Mouse (Mus musculus): ENCODE results near the gene Adora3. TPM values are rescaled to one million over a fixed set of nuclear protein-coding genes. Genes with fewer than 3 reads are reported as not detected.

Gene Adora3
- polyA plus RNA-seq, 1 experiment from 2014 or later: 0.43 TPM

GRCm38 (mm10) chr3:105921959-105922358 lies 51.3 kb downstream of the Adora3 start:
- no peak overlapping the region for H3K9ac ChIP-seq (ENCODE audit: low read depth, low read length)
- 62% methylated on average over 2 of the region's 2 CpGs for WGBS
- H3K4me2 ChIP-seq (replicated peaks; ENCODE audit: low read depth): no peak overlapping the region
- no peak for ATAC-seq
- no peaks in the 10 kb centered on the region for H3K36me3 ChIP-seq (ENCODE audit: control insufficient read depth, insufficient read depth)
- TF ChIP-seq CTCF (IDR thresholded peaks at IDR 0.05; ENCODE audit: low read depth): no peak
- no peak overlapping the region for H3K4me3 ChIP-seq (ENCODE audit: low read depth, low read length)
- no peaks in the 10 kb centered on the region for H3K9me3 ChIP-seq (ENCODE audit: control insufficient read depth)
- no peak overlapping the region for H3K27ac ChIP-seq (ENCODE audit: low read depth, low read length)
- no peaks in the 10 kb centered on the region for H3K27me3 ChIP-seq (replicated peaks; ENCODE audit: control insufficient read depth, insufficient read depth, low read length)
- H3K4me1 ChIP-seq (replicated peaks; ENCODE audit: control insufficient read depth, insufficient read depth, low read length): no peaks in the 10 kb centered on the region

GRCm38 (mm10) chr3:105924616-105925015 lies 54.0 kb downstream of the Adora3 start:
- Histone ChIP-seq H3K4me3 (ENCODE audit: low read depth, low read length) (no peak overlapping the region), H3K36me3 (ENCODE audit: control insufficient read depth, insufficient read depth) (no peaks in the 10 kb centered on the region), H3K9ac (ENCODE audit: low read depth, low read length) (no peak overlapping the region), H3K4me1 (replicated peaks; ENCODE audit: control insufficient read depth, insufficient read depth, low read length) (no peaks in the 10 kb centered on the region), H3K9me3 (ENCODE audit: control insufficient read depth) (no peaks in the 10 kb centered on the region), H3K27ac (ENCODE audit: low read depth, low read length) (no peak overlapping the region), H3K27me3 (replicated peaks; ENCODE audit: control insufficient read depth, insufficient read depth, low read length) (no peaks in the 10 kb centered on the region), H3K4me2 (replicated peaks; ENCODE audit: low read depth) (no peak overlapping the region)
- TF ChIP-seq CTCF (IDR thresholded peaks at IDR 0.05; ENCODE audit: low read depth): no peak
- no peak for ATAC-seq
- WGBS: 81% methylated on average over 9 of the region's 9 CpGs

- WGBS: 82% methylated on average over 7 of the region's 7 CpGs
- no peaks in the 10 kb centered on the region for H3K4me1 ChIP-seq (replicated peaks; ENCODE audit: control insufficient read depth, insufficient read depth, low read length)
- no peak for ATAC-seq
- H3K4me3 ChIP-seq (ENCODE audit: low read depth, low read length): no peak overlapping the region
- H3K27me3 ChIP-seq (replicated peaks; ENCODE audit: control insufficient read depth, insufficient read depth, low read length): no peaks in the 10 kb centered on the region
- TF ChIP-seq CTCF (IDR thresholded peaks at IDR 0.05; ENCODE audit: low read depth): no peak
- H3K4me2 ChIP-seq (replicated peaks; ENCODE audit: low read depth): no peak overlapping the region
- H3K9me3 ChIP-seq (ENCODE audit: control insufficient read depth): no peaks in the 10 kb centered on the region
- no peak overlapping the region for H3K9ac ChIP-seq (ENCODE audit: low read depth, low read length)
- no peak overlapping the region for H3K27ac ChIP-seq (ENCODE audit: low read depth, low read length)
- H3K36me3 ChIP-seq (ENCODE audit: control insufficient read depth, insufficient read depth): no peaks in the 10 kb centered on the region
Observed at GRCm38 (mm10) chr3:105927561-105928194, 57.0 kb downstream of the Adora3 start.

GRCm38 (mm10) chr3:105928195-105928569 lies 57.5 kb downstream of the Adora3 start:
- no peaks in the 10 kb centered on the region for H3K9me3 ChIP-seq (ENCODE audit: control insufficient read depth)

GRCm38 (mm10) chr3:105928781-105929180 lies 58.1 kb downstream of the Adora3 start:
- no peaks in the 10 kb centered on the region for H3K36me3 ChIP-seq (ENCODE audit: control insufficient read depth, insufficient read depth)
- H3K27ac ChIP-seq (ENCODE audit: low read depth, low read length): no peak overlapping the region
- H3K9me3 ChIP-seq (ENCODE audit: control insufficient read depth): no peaks in the 10 kb centered on the region
- H3K9ac ChIP-seq (ENCODE audit: low read depth, low read length): no peak overlapping the region
- ATAC-seq: no peak
- WGBS: 79% methylated on average over 6 of the region's 6 CpGs
- no peak overlapping the region for H3K4me2 ChIP-seq (replicated peaks; ENCODE audit: low read depth)
- H3K27me3 ChIP-seq (replicated peaks; ENCODE audit: control insufficient read depth, insufficient read depth, low read length): no peaks in the 10 kb centered on the region
- TF ChIP-seq CTCF (IDR thresholded peaks at IDR 0.05; ENCODE audit: low read depth): no peak
- no peaks in the 10 kb centered on the region for H3K4me1 ChIP-seq (replicated peaks; ENCODE audit: control insufficient read depth, insufficient read depth, low read length)
- no peak overlapping the region for H3K4me3 ChIP-seq (ENCODE audit: low read depth, low read length)

More at GRCm38 (mm10) chr3:105928195-105928569, 57.5 kb downstream of the Adora3 start:
- TF ChIP-seq CTCF (IDR thresholded peaks at IDR 0.05; ENCODE audit: low read depth): no peak
- no peak for ATAC-seq
- Histone ChIP-seq H3K9ac (ENCODE audit: low read depth, low read length) (no peak overlapping the region), H3K4me3 (ENCODE audit: low read depth, low read length) (no peak overlapping the region), H3K4me1 (replicated peaks; ENCODE audit: control insufficient read depth, insufficient read depth, low read length) (no peaks in the 10 kb centered on the region), H3K36me3 (ENCODE audit: control insufficient read depth, insufficient read depth) (no peaks in the 10 kb centered on the region), H3K4me2 (replicated peaks; ENCODE audit: low read depth) (no peak overlapping the region), H3K27ac (ENCODE audit: low read depth, low read length) (no peak overlapping the region), H3K27me3 (replicated peaks; ENCODE audit: control insufficient read depth, insufficient read depth, low read length) (no peaks in the 10 kb centered on the region)
- 88% methylated on average over 3 of the region's 3 CpGs for WGBS

- Histone ChIP-seq H3K9me3 (ENCODE audit: control insufficient read depth) (no peaks in the 10 kb centered on the region), H3K4me2 (replicated peaks; ENCODE audit: low read depth) (no peak overlapping the region), H3K36me3 (ENCODE audit: control insufficient read depth, insufficient read depth) (no peaks in the 10 kb centered on the region), H3K4me3 (ENCODE audit: low read depth, low read length) (no peak overlapping the region), H3K4me1 (replicated peaks; ENCODE audit: control insufficient read depth, insufficient read depth, low read length) (no peaks in the 10 kb centered on the region), H3K27me3 (replicated peaks; ENCODE audit: control insufficient read depth, insufficient read depth, low read length) (no peaks in the 10 kb centered on the region), H3K9ac (ENCODE audit: low read depth, low read length) (no peak overlapping the region), H3K27ac (ENCODE audit: low read depth, low read length) (no peak overlapping the region)
- WGBS: 79% methylated on average over 7 of the region's 7 CpGs
- ATAC-seq: no peak
- no peak for TF ChIP-seq CTCF (IDR thresholded peaks at IDR 0.05; ENCODE audit: low read depth)
Observed at GRCm38 (mm10) chr3:105929821-105930220, 59.2 kb downstream of the Adora3 start.

GRCm38 (mm10) chr3:105931095-105931494 lies 60.4 kb downstream of the Adora3 start:
- no peak for ATAC-seq
- H3K4me2 ChIP-seq (replicated peaks; ENCODE audit: low read depth): no peak overlapping the region
- TF ChIP-seq CTCF (IDR thresholded peaks at IDR 0.05; ENCODE audit: low read depth): no peak
- no peak overlapping the region for H3K4me3 ChIP-seq (ENCODE audit: low read depth, low read length)
- no peaks in the 10 kb centered on the region for H3K36me3 ChIP-seq (ENCODE audit: control insufficient read depth, insufficient read depth)
- 91% methylated on average over 2 of the region's 2 CpGs for WGBS
- H3K27me3 ChIP-seq (replicated peaks; ENCODE audit: control insufficient read depth, insufficient read depth, low read length): no peaks in the 10 kb centered on the region
- H3K27ac ChIP-seq (ENCODE audit: low read depth, low read length): no peak overlapping the region
- H3K9me3 ChIP-seq (ENCODE audit: control insufficient read depth): no peaks in the 10 kb centered on the region
- H3K9ac ChIP-seq (ENCODE audit: low read depth, low read length): no peak overlapping the region
- H3K4me1 ChIP-seq (replicated peaks; ENCODE audit: control insufficient read depth, insufficient read depth, low read length): no peaks in the 10 kb centered on the region

Data from intestine, postnatal 0 days (tissue).